Comparison of ENCODE assay signal across 8 mouse cellular contexts in the genomic region with DNA sequence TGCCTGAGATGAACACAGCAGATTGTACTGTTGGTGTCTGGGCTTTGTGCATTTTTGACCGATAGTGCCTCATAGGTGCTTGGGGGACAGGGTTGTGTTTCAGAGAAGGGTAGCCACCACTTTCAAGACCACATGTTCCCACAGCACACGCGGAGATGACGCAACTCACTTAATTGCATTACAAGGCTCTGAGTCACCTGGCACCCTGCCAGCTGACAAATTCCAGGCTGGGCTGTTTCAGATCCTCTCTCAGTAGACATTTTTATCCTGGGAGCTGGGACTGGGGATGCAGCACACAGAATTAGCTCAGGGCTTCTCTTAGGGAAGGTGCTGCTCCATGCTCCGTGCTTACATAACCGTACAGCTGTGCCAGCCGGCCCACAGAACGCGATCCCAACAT.
A peak's percentile ranks its signal among the peaks of the same experiment; 100 is the strongest.
DNase-seq lines count a peak whose midpoint lies in the region; ATAC-seq and TF ChIP-seq lines count a peak whose summit lies in the region.

No protein-coding gene starts in this region.

- H3K9ac ChIP-seq in midbrain, embryonic 15.5 days: no peak overlapping the region
- no peak overlapping the region for H3K9ac ChIP-seq in midbrain, embryonic 16.5 days (ENCODE audit: low read depth, low read length)
- H3K9ac ChIP-seq in heart, embryonic 11.5 days (ENCODE audit: low read depth, low read length): no peak overlapping the region
- no peak overlapping the region for H3K9ac ChIP-seq in liver, embryonic 14.5 days (replicated peaks)

- no peak overlapping the region for H3K27ac ChIP-seq in midbrain, embryonic 15.5 days
- H3K27ac ChIP-seq in midbrain, embryonic 16.5 days (ENCODE audit: low read length): no peak overlapping the region
- H3K27ac ChIP-seq in forebrain, embryonic 10.5 days: 0 out of 2 replicates have a peak overlapping the region, but pooled peaks have one; percentile 20
- H3K27ac ChIP-seq in heart, embryonic 11.5 days (ENCODE audit: low read depth, low read length): peak overlapping the region; percentile 57
- H3K27ac ChIP-seq in liver, embryonic 14.5 days: no peak overlapping the region
- H3K27ac ChIP-seq in thymus, adult 2 months (ENCODE audit: control insufficient read depth, insufficient read depth, low read length): no peak overlapping the region

- DNase-seq in forebrain, embryonic 10.5 days (ENCODE audit: extremely low spot score, low spot score): peak; percentile 19
- peak; percentile 79 to 81 for DNase-seq in kidney, postnatal 36 days
- DNase-seq in liver, embryonic 14.5 days (ENCODE audit: low read depth in 3 of 3, low spot score in 3 of 3): peak; percentile 20 to 31 (median 28)
- peak; percentile 57 for DNase-seq in retina, embryonic 14.5 days (ENCODE audit: low spot score)
- DNase-seq in thymus, adult 2 months: no peak

- H3K4me2 ChIP-seq in midbrain, embryonic 15.5 days: no peak overlapping the region
- no peak overlapping the region for H3K4me2 ChIP-seq in midbrain, embryonic 16.5 days (ENCODE audit: low read length)
- peak overlapping the region; percentile 35 for H3K4me2 ChIP-seq in heart, embryonic 11.5 days
- H3K4me2 ChIP-seq in liver, embryonic 14.5 days (ENCODE audit: low read depth): no peak overlapping the region

- no peak for TF ChIP-seq CTCF in liver, embryonic 14.5 days (IDR thresholded peaks at IDR 0.05; ENCODE audit: low read depth)
- no peak for TF ChIP-seq CTCF in thymus, adult 2 months (IDR thresholded peaks at IDR 0.05; ENCODE audit: borderline replicate concordance, control insufficient read depth, extremely low read depth, insufficient read depth, low read length, poor library complexity)

- no peaks in the 10 kb centered on the region for H3K9me3 ChIP-seq in midbrain, embryonic 15.5 days
- H3K9me3 ChIP-seq in midbrain, embryonic 16.5 days (replicated peaks; ENCODE audit: control insufficient read depth, low read length, poor library complexity, severe bottlenecking): no peaks in the 10 kb centered on the region
- H3K9me3 ChIP-seq in forebrain, embryonic 10.5 days: peaks cover 4% of the 10 kb centered on the region; the same call in 1 of the 2 replicates
- H3K9me3 ChIP-seq in heart, embryonic 11.5 days (replicated peaks; ENCODE audit: control insufficient read depth, low read length): no peaks in the 10 kb centered on the region
- H3K9me3 ChIP-seq in liver, embryonic 14.5 days (ENCODE audit: control insufficient read depth, low read length): no peaks in the 10 kb centered on the region

- TF ChIP-seq POLR2A in thymus, adult 2 months (IDR thresholded peaks at IDR 0.05; ENCODE audit: control insufficient read depth, extremely low read depth, insufficient read depth, low read length, poor library complexity): no peak

- 61% methylated on average over 9 of the region's 9 CpGs for WGBS in midbrain, embryonic 15.5 days
- 56% methylated on average over 9 of the region's 9 CpGs for WGBS in midbrain, embryonic 16.5 days
- 84% methylated on average over 9 of the region's 9 CpGs for WGBS in forebrain, embryonic 10.5 days
- 23% methylated on average over 9 of the region's 9 CpGs for WGBS in heart, embryonic 11.5 days (ENCODE audit: insufficient replicate concordance)
- 57% methylated on average over 9 of the region's 9 CpGs for WGBS in liver, embryonic 14.5 days (ENCODE audit: insufficient replicate concordance)
- 90% methylated on average over 9 of the region's 9 CpGs for WGBS in thymus, adult 2 months

- no peak overlapping the region for H3K4me3 ChIP-seq in midbrain, embryonic 15.5 days
- H3K4me3 ChIP-seq in midbrain, embryonic 16.5 days (ENCODE audit: low read depth, low read length): no peak overlapping the region
- H3K4me3 ChIP-seq in forebrain, embryonic 10.5 days: no peak overlapping the region
- no peak overlapping the region for H3K4me3 ChIP-seq in heart, embryonic 11.5 days (ENCODE audit: low read depth, low read length)
- H3K4me3 ChIP-seq in liver, embryonic 14.5 days (ENCODE audit: insufficient read depth in 1 of 2, low read depth in 2 of 2, low read length in 2 of 2): no peak overlapping the region
- no peak overlapping the region for H3K4me3 ChIP-seq in thymus, adult 2 months (ENCODE audit: control insufficient read depth, insufficient read depth, low read length)

- 0 out of 2 replicates have a peak, but pooled peaks have one; percentile 12 for ATAC-seq in midbrain, embryonic 15.5 days (replicated peaks)
- no peak for ATAC-seq in midbrain, embryonic 16.5 days
- ATAC-seq in heart, embryonic 11.5 days (replicated peaks; ENCODE audit: insufficient number of reproducible peaks, low FRiP score, low TSS enrichment): peak; percentile 77
- peak; percentile 23; the same call in 1 of the 2 replicates for ATAC-seq in liver, embryonic 14.5 days (ENCODE audit: insufficient read depth)

- no peak for TF ChIP-seq EP300 in liver, embryonic 14.5 days (IDR thresholded peaks at IDR 0.05; ENCODE audit: low read depth)

- H3K4me1 ChIP-seq in midbrain, embryonic 15.5 days: peaks cover 7% of the 10 kb centered on the region
- peaks cover 3% of the 10 kb centered on the region; the same call in 1 of the 2 replicates for H3K4me1 ChIP-seq in midbrain, embryonic 16.5 days (ENCODE audit: control insufficient read depth, insufficient read depth, low read length)
- H3K4me1 ChIP-seq in forebrain, embryonic 10.5 days: peaks cover 20% of the 10 kb centered on the region
- peaks cover 18% of the 10 kb centered on the region for H3K4me1 ChIP-seq in heart, embryonic 11.5 days (ENCODE audit: control insufficient read depth, insufficient read depth, low read length)
- peaks cover 0 to 5% of the 10 kb centered on the region in 2 experiments; a peak in 2 of 4 replicates for H3K4me1 ChIP-seq in liver, embryonic 14.5 days (replicated peaks; ENCODE audit: control insufficient read depth in 2 of 2, insufficient read depth in 2 of 2, low read length in 1 of 2)
- H3K4me1 ChIP-seq in thymus, adult 2 months (replicated peaks; ENCODE audit: control insufficient read depth, insufficient read depth, low read length): 0 out of 2 replicates have a peak, but pooled peaks cover 3% of the 10 kb centered on the region

- H3K36me3 ChIP-seq in midbrain, embryonic 15.5 days (replicated peaks): no peaks in the 10 kb centered on the region
- H3K36me3 ChIP-seq in midbrain, embryonic 16.5 days (ENCODE audit: control insufficient read depth, insufficient read depth, low read length): no peaks in the 10 kb centered on the region
- H3K36me3 ChIP-seq in forebrain, embryonic 10.5 days (replicated peaks): no peaks in the 10 kb centered on the region
- H3K36me3 ChIP-seq in heart, embryonic 11.5 days (ENCODE audit: control insufficient read depth, insufficient read depth, low read length): no peaks in the 10 kb centered on the region
- no peaks in the 10 kb centered on the region for H3K36me3 ChIP-seq in liver, embryonic 14.5 days (replicated peaks; ENCODE audit: control insufficient read depth, insufficient read depth, low read depth)
- H3K36me3 ChIP-seq in thymus, adult 2 months (ENCODE audit: control insufficient read depth, insufficient read depth, low read length): no peaks in the 10 kb centered on the region

- H3K27me3 ChIP-seq in midbrain, embryonic 15.5 days (replicated peaks): no peaks in the 10 kb centered on the region
- H3K27me3 ChIP-seq in midbrain, embryonic 16.5 days (ENCODE audit: control insufficient read depth, insufficient read depth, low read depth, low read length): no peaks in the 10 kb centered on the region
- no peaks in the 10 kb centered on the region for H3K27me3 ChIP-seq in forebrain, embryonic 10.5 days (ENCODE audit: poor library complexity, severe bottlenecking)
- no peaks in the 10 kb centered on the region for H3K27me3 ChIP-seq in heart, embryonic 11.5 days (ENCODE audit: control insufficient read depth, insufficient read depth, low read length)
- H3K27me3 ChIP-seq in liver, embryonic 14.5 days (ENCODE audit: control insufficient read depth, insufficient read depth, low read length): no peaks in the 10 kb centered on the region
- H3K27me3 ChIP-seq in thymus, adult 2 months (ENCODE audit: control insufficient read depth, insufficient read depth, low read length): no peaks in the 10 kb centered on the region

Comparison
In these comparisons a context has a peak if more than half of its experiments do, and no peak if none do; other contexts are left out.
1. H3K27ac ChIP-seq: peak in forebrain, embryonic 10.5 days (single experiment) and heart, embryonic 11.5 days (single experiment); none in midbrain, embryonic 15.5 days (single experiment), midbrain, embryonic 16.5 days (single experiment), liver, embryonic 14.5 days (single experiment) and thymus, adult 2 months (single experiment).